Mouse (Mus musculus): Measurements from ENCODE around the gene Olfr766-ps1.
A peak's percentile ranks its signal among the peaks of the same experiment; 100 is the strongest.
"Not testable (repeated sequence)": the region's sequence is repeated elsewhere in the genome, so short reads cannot be mapped to it uniquely, and the experiment has no call there.

Olfr766-ps1 gene

GRCm38 (mm10) chr10:129068877-129069276 lies at the start of gene Olfr766-ps1:
Gene Olfr766-ps1 (minus strand): TSS chr10:129068977.
- no peak for DNase-seq (ENCODE audit: low read depth in 2 of 2, low spot score in 2 of 2)

GRCm38 (mm10) chr10:129117761-129118160 lies 49.0 kb upstream of the Olfr766-ps1 start, which contains the start of gene Olfr769:
Gene Olfr769 (minus strand): TSS chr10:129117861.
- DNase-seq (ENCODE audit: low read depth in 2 of 2, low spot score in 2 of 2), result no peak

GRCm38 (mm10) chr10:129115146-129115545 lies 46.4 kb upstream of the Olfr766-ps1 start:
- no peak for DNase-seq (ENCODE audit: low read depth in 2 of 2, low spot score in 2 of 2)

- no peak for DNase-seq (ENCODE audit: low read depth in 2 of 2, low spot score in 2 of 2)
Measured at GRCm38 (mm10) chr10:129101231-129101630, 32.5 kb upstream of the Olfr766-ps1 start.

- no peak for DNase-seq (ENCODE audit: low read depth in 2 of 2, low spot score in 2 of 2)
Measured at GRCm38 (mm10) chr10:129099275-129099674, 30.5 kb upstream of the Olfr766-ps1 start, which contains the start of gene Olfr768. Gene Olfr768 (minus strand): TSS chr10:129099375.

GRCm38 (mm10) chr10:129082810-129083209 lies 14.0 kb upstream of the Olfr766-ps1 start, which contains the start of gene Olfr767:
Gene Olfr767 (minus strand): TSS chr10:129082910.
- not testable (repeated sequence) for DNase-seq (ENCODE audit: low read depth in 2 of 2, low spot score in 2 of 2)

- DNase-seq (ENCODE audit: low read depth in 2 of 2, low spot score in 2 of 2), result not testable (repeated sequence)
Measured at GRCm38 (mm10) chr10:129049898-129050297, 18.9 kb downstream of the Olfr766-ps1 start, which contains the start of gene Olfr765. Gene Olfr765 (minus strand): TSS chr10:129049998.

GRCm38 (mm10) chr10:129039796-129040195 lies 29.0 kb downstream of the Olfr766-ps1 start, which contains the start of gene Olfr764-ps1:
Gene Olfr764-ps1 (minus strand): TSS chr10:129039896.
- no peak for DNase-seq (ENCODE audit: low read depth in 2 of 2, low spot score in 2 of 2)

GRCm38 (mm10) chr10:129028343-129028742 lies 40.4 kb downstream of the Olfr766-ps1 start:
- no peak for DNase-seq (ENCODE audit: low read depth in 2 of 2, low spot score in 2 of 2)

GRCm38 (mm10) chr10:129026018-129026662 lies 42.6 kb downstream of the Olfr766-ps1 start:
- peak; percentile 16 to 29 for DNase-seq (ENCODE audit: low read depth in 2 of 2, low spot score in 2 of 2)

GRCm38 (mm10) chr10:129023319-129023718 lies 45.5 kb downstream of the Olfr766-ps1 start:
- DNase-seq (ENCODE audit: low read depth in 2 of 2, low spot score in 2 of 2), result no peak

GRCm38 (mm10) chr10:129014477-129014876 lies 54.3 kb downstream of the Olfr766-ps1 start:
- DNase-seq (ENCODE audit: low read depth in 2 of 2, low spot score in 2 of 2), result no peak
